16 mouse cellular contexts compared by ENCODE assay signal in genomic region chr1:180587792-180588442, GRCm38 (mm10). TPM values are rescaled to one million over a fixed set of nuclear protein-coding genes. Genes with fewer than 3 reads are reported as not detected.
DNase-seq lines count a peak whose midpoint lies in the region; ATAC-seq and TF ChIP-seq lines count a peak whose summit lies in the region.
"Had no signal": no experiment of that assay in that cellular context is flagged by ENCODE, and none has a peak within 500 bp of the region (broad histone marks: within the 10 kb centered on the region; RNA-seq: fewer than 3 reads in every experiment).

No protein-coding gene starts in this region.

- H3K4me1 ChIP-seq in liver, adult 2 months (ENCODE audit: control insufficient read depth, insufficient read depth, low read length) = no peaks in the 10 kb centered on the region
- H3K4me1 ChIP-seq in liver, embryonic 12.5 days = no peaks in the 10 kb centered on the region
- H3K4me1 ChIP-seq in liver, postnatal 0 days (ENCODE audit: insufficient read depth) = no peaks in the 10 kb centered on the region

- 84% methylated on average over 17 of the region's 17 CpGs for WGBS in liver, adult 2 months
- 81% methylated on average over 17 of the region's 17 CpGs for WGBS in liver, embryonic 12.5 days (ENCODE audit: insufficient replicate concordance)
- WGBS in liver, postnatal 0 days (ENCODE audit: insufficient replicate concordance) = 66% methylated on average over 17 of the region's 17 CpGs

- H3K4me2 ChIP-seq in liver, embryonic 12.5 days = no peak overlapping the region
- H3K4me2 ChIP-seq in liver, postnatal 0 days (ENCODE audit: low read depth, low read length) = no peak overlapping the region

- H3K27me3 ChIP-seq in liver, adult 2 months (ENCODE audit: control insufficient read depth, insufficient read depth, low read length) = no peaks in the 10 kb centered on the region
- H3K27me3 ChIP-seq in liver, embryonic 12.5 days (replicated peaks) = no peaks in the 10 kb centered on the region
- no peaks in the 10 kb centered on the region for H3K27me3 ChIP-seq in liver, postnatal 0 days (ENCODE audit: insufficient read depth, low read length)

- H3K79me2 ChIP-seq in liver, adult 2 months (ENCODE audit: control insufficient read depth, insufficient read depth, low read length) = no peaks in the 10 kb centered on the region

- no peak for TF ChIP-seq POLR2A in liver, adult 2 months (IDR thresholded peaks at IDR 0.05; ENCODE audit: extremely low read depth, insufficient read depth, low read length)

- peaks cover 63% of the 10 kb centered on the region for H3K36me3 ChIP-seq in liver, adult 2 months (ENCODE audit: control insufficient read depth, insufficient read depth, low read length)
- peaks cover 99% of the 10 kb centered on the region for H3K36me3 ChIP-seq in liver, embryonic 12.5 days
- peaks cover 87% of the 10 kb centered on the region for H3K36me3 ChIP-seq in liver, postnatal 0 days (replicated peaks; ENCODE audit: insufficient read depth, low read length)

- no peak for DNase-seq in frontal cortex, postnatal 10 days (ENCODE audit: low spot score in 2 of 2)
- peak; percentile 9 for DNase-seq in liver, adult 2 months (ENCODE audit: extremely low read depth, low read depth, low spot score)
- DNase-seq in liver, postnatal 0 days = peak; percentile 38
- DNase-seq in spleen, postnatal 14 days (ENCODE audit: low spot score in 2 of 2) = peak; percentile 27 to 33
- DNase-seq in thymus, postnatal 14 days = no peak
- no peak for DNase-seq in ovary, postnatal 14 days (ENCODE audit: low spot score)
- DNase-seq: embryo, embryonic 11 days; kidney, postnatal 25 days; right cerebral cortex, postnatal 14 days had no signal

- no peaks in the 10 kb centered on the region for H3K9me3 ChIP-seq in liver, embryonic 12.5 days (replicated peaks)
- H3K9me3 ChIP-seq in liver, postnatal 0 days (ENCODE audit: low read length) = no peaks in the 10 kb centered on the region
- H3K9me3 ChIP-seq: G1E had no signal

- no peak overlapping the region for H3K4me3 ChIP-seq in liver, adult 2 months (ENCODE audit: insufficient read depth, low read depth, low read length)
- no peak overlapping the region for H3K4me3 ChIP-seq in liver, embryonic 12.5 days
- no peak overlapping the region for H3K4me3 ChIP-seq in liver, postnatal 0 days (ENCODE audit: low read depth, low read length)
- H3K4me3 ChIP-seq: heart, adult 2 months had no signal

- 0 out of 2 replicates have a peak, but pooled peaks have one; percentile 16 for ATAC-seq in frontal cortex, adult (ENCODE audit: low TSS enrichment)
- no peak for ATAC-seq in liver, embryonic 12.5 days
- peak; percentile 25; the same call in 1 of the 2 replicates for ATAC-seq in liver, postnatal 0 days
- ATAC-seq: hindbrain, postnatal 0 days; midbrain, embryonic 16.5 days had no signal

- no peak for TF ChIP-seq EP300 in liver, postnatal 0 days (IDR thresholded peaks at IDR 0.05; ENCODE audit: low read depth)

- TF ChIP-seq CTCF in liver, adult 2 months (IDR thresholded peaks at IDR 0.05; ENCODE audit: low read depth, low read length) = no peak
- TF ChIP-seq CTCF in liver, postnatal 0 days (IDR thresholded peaks at IDR 0.05; ENCODE audit: low read depth) = no peak

- no peak overlapping the region for H3K27ac ChIP-seq in liver, adult 2 months (replicated peaks; ENCODE audit: insufficient read depth, low read depth, low read length)
- no peak overlapping the region for H3K27ac ChIP-seq in liver, embryonic 12.5 days
- H3K27ac ChIP-seq in liver, postnatal 0 days (ENCODE audit: low read depth) = peak overlapping the region; percentile 74
- H3K27ac ChIP-seq: heart, adult 2 months; hindbrain, postnatal 0 days; liver, embryonic 14.5 days had no signal

- no peak overlapping the region for H3K9ac ChIP-seq in liver, adult 2 months (ENCODE audit: low read depth, low read length)
- no peak overlapping the region for H3K9ac ChIP-seq in liver, embryonic 12.5 days
- no peak overlapping the region for H3K9ac ChIP-seq in liver, postnatal 0 days (replicated peaks)
- H3K9ac ChIP-seq: liver, embryonic 14.5 days had no signal

RNA-seq across cellular contexts. Expression of gene Parp1, which starts 19.2 kb away (rescaled TPM):
- total RNA-seq in liver, adult 2 months (2014; rRNA removed) = 25.4 and 28.3 TPM in 2 replicates
- polyA plus RNA-seq in liver, adult 2 months (2012; rRNA removed) = 13.2 and 14.6 TPM in 2 replicates
- polyA plus RNA-seq in liver, embryonic 12.5 days (2016; fragmentation: Nextera tagmentation; extraction: Ambion mirVana) = 111 and 115 TPM in 2 replicates
- polyA plus RNA-seq in liver, postnatal 0 days (2015; fragmentation: Nextera tagmentation; extraction: Ambion mirVana) = 18.9 and 23.3 TPM in 2 replicates

RNA-seq across cellular contexts. Expression of gene Lin9, which starts 53.0 kb away (rescaled TPM):
- 2.6 and 3.7 TPM in 2 replicates for total RNA-seq in liver, adult 2 months (2014; rRNA removed)
- 1.2 and 2.2 TPM in 2 replicates for polyA plus RNA-seq in liver, adult 2 months (2012; rRNA removed)
- 17.5 and 18.9 TPM in 2 replicates for polyA plus RNA-seq in liver, embryonic 12.5 days (2016; fragmentation: Nextera tagmentation; extraction: Ambion mirVana)
- 5.2 and 6.4 TPM in 2 replicates for polyA plus RNA-seq in liver, postnatal 0 days (2015; fragmentation: Nextera tagmentation; extraction: Ambion mirVana)

Comparison
In these comparisons a context has a peak if more than half of its experiments do, and no peak if none do; other contexts are left out.
1. DNase-seq: peak in liver, adult 2 months (single experiment), liver, postnatal 0 days (single experiment) and spleen, postnatal 14 days (2 of 2); none in frontal cortex, postnatal 10 days (0 of 2), thymus, postnatal 14 days (single experiment) and ovary, postnatal 14 days (single experiment).